Mouse (Mus musculus) ES-Bruce4 (cell line): ENCODE measurements around the gene Gabrd. TPM values are rescaled to one million over a fixed set of nuclear protein-coding genes. Genes with fewer than 3 reads are reported as not detected.

ENCODE experiments used
- H3K27ac ChIP-seq: 2 replicates; pipeline ENCODE4 v1.5.1; 2012; ENCODE audit warnings: low read length, inconsistent platforms; ENCODE audit not compliant: insufficient read depth
- H3K27me3 ChIP-seq: 2 replicates; pipeline ENCODE4 v1.6.1; 2012; ENCODE audit warnings: mild to moderate bottlenecking, low read length, inconsistent platforms; ENCODE audit not compliant: control insufficient read depth, poor library complexity, insufficient read depth, severe bottlenecking
- H3K36me3 ChIP-seq: 2 replicates; pipeline ENCODE4 v1.6.1; 2012; ENCODE audit warnings: inconsistent platforms, mild to moderate bottlenecking, low read length, moderate library complexity; ENCODE audit not compliant: control insufficient read depth, poor library complexity, insufficient read depth, severe bottlenecking
- H3K4me1 ChIP-seq: one replicate; pipeline ENCODE4 v1.8.1; 2011; ENCODE audit warnings: low read length; ENCODE audit not compliant: control insufficient read depth, insufficient read depth
- H3K4me3 ChIP-seq: 2 replicates; pipeline ENCODE4 v1.5.1; 2011; ENCODE audit warnings: low read depth, mild to moderate bottlenecking, low read length
- H3K9ac ChIP-seq: 2 replicates; pipeline ENCODE4 v1.6.1; 2012; ENCODE audit warnings: low read depth, mild to moderate bottlenecking, inconsistent platforms; ENCODE audit not compliant: poor library complexity, severe bottlenecking
- H3K9me3 ChIP-seq: replicated peaks from 2 replicates; pipeline ENCODE4 v1.6.1; 2012; ENCODE audit warnings: mild to moderate bottlenecking, low read length, inconsistent platforms; ENCODE audit not compliant: control insufficient read depth, poor library complexity, insufficient read depth, severe bottlenecking
- CTCF ChIP-seq: IDR thresholded peaks from one replicate; pipeline ENCODE4 v1.8.1; 2011; ENCODE audit warnings: low read depth, low read length
- EP300 ChIP-seq: IDR thresholded peaks from 2 replicates; pipeline ENCODE4 v1.6.1; 2011; ENCODE audit warnings: low read depth, low read length; ENCODE audit not compliant: insufficient read depth
- POLR2A ChIP-seq: IDR thresholded peaks from one replicate; pipeline ENCODE4 v1.8.1; 2011; ENCODE audit warnings: low read length; ENCODE audit not compliant: insufficient read depth
- polyA plus RNA-seq: library from polyadenylated mRNA; stranded (reverse); fragments of >200 nt; gene quantifications from 2 replicates; pipeline ENCODE4 v1.2.4, GENCODE M21; 2011; ENCODE audit warnings: low read depth; ENCODE audit not compliant: missing spikeins, insufficient read depth, insufficient read length

Gene Gabrd
- polyA plus RNA-seq, 1 experiment = not detected

DNA sequence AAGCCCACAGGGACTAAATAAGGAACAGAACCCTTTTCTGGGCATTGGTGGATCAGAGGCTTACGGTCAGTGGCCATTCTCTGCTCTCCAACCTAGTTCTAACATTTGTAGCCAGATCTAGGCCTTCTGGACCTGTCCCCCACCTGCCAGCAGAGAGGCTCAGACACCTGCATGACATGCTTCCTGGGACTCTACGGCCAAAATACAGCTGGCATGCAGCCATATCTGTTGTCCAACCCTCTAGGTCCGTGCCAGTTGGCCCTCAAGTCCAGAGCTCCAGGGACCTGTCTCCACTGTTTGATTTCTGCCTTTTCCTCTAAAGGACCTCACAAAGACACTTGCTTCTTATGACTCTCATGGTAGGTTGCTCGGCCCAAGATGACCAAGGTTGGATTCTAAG lies 1.2 kb downstream of the Gabrd start:
- Histone ChIP-seq H3K9ac (no peak overlapping the region), H3K36me3 (no peaks in the 10 kb centered on the region), H3K27me3 (no peaks in the 10 kb centered on the region), H3K27ac (no peak overlapping the region), H3K9me3 (no peaks in the 10 kb centered on the region), H3K4me1 (no peaks in the 10 kb centered on the region), H3K4me3 (no peak overlapping the region)
- TF ChIP-seq CTCF (no peak), POLR2A (no peak), EP300 (no peak)

DNA sequence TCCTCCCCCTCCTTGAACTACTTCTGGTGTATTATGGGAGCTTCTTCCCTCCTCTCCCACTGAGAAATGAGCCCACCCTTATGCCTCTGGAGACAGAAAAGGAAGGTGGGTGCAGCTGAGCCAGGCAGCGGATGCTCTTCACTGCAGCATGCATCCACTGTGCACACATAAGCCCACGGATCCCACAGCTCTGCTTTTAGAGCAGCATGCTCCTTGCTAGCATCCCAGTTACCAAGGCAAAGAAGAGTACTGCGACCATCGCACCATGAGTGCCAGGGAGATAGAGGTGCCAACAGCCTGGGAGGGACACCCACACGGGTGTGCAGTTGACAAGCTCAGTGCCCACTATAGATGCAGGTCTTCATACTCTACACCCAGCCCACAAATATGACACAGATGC lies 2.4 kb downstream of the Gabrd start:
- H3K27ac ChIP-seq = no peak overlapping the region
- no peak overlapping the region for H3K4me3 ChIP-seq
- no peaks in the 10 kb centered on the region for H3K9me3 ChIP-seq
- H3K36me3 ChIP-seq = no peaks in the 10 kb centered on the region
- H3K9ac ChIP-seq = no peak overlapping the region
- no peak for TF ChIP-seq EP300
- TF ChIP-seq POLR2A = no peak
- no peak for TF ChIP-seq CTCF
- no peaks in the 10 kb centered on the region for H3K4me1 ChIP-seq
- H3K27me3 ChIP-seq = no peaks in the 10 kb centered on the region

GRCm38 (mm10) chr4:155387166-155387565 lies 10.7 kb downstream of the Gabrd start:
- TF ChIP-seq POLR2A = no peak
- no peak for TF ChIP-seq EP300

DNA sequence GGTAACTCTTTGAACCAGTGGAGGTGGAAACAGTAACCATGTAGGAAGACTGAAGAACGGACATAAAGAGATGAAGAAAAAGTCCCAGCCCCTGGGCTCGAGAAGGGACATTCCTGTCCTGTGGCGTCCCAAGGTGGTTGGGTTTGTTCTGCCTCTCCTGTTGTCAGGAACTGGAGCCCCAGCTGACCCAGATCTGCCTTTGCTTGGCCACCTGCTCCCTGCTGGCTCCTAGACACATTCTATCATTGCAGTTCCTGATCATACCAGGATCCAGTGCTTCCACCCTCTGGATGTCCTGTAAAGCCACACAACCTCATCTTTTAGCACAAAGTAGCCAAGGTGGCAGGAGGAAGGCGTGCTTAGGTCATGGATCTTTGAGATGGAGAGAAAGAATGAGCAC lies 14.6 kb downstream of the Gabrd start:
- Histone ChIP-seq H3K9me3 (no peaks in the 10 kb centered on the region), H3K9ac (no peak overlapping the region), H3K4me3 (no peak overlapping the region), H3K4me1 (no peaks in the 10 kb centered on the region), H3K27me3 (no peaks in the 10 kb centered on the region), H3K27ac (no peak overlapping the region), H3K36me3 (no peaks in the 10 kb centered on the region)
- TF ChIP-seq CTCF (no peak), POLR2A (no peak), EP300 (no peak)

More at GRCm38 (mm10) chr4:155387166-155387565, 10.7 kb downstream of the Gabrd start:
- no peak overlapping the region for H3K4me3 ChIP-seq
- H3K27ac ChIP-seq = no peak overlapping the region
- no peaks in the 10 kb centered on the region for H3K36me3 ChIP-seq
- H3K9me3 ChIP-seq = no peaks in the 10 kb centered on the region
- no peaks in the 10 kb centered on the region for H3K27me3 ChIP-seq
- H3K4me1 ChIP-seq = no peaks in the 10 kb centered on the region
- no peak overlapping the region for H3K9ac ChIP-seq

DNA sequence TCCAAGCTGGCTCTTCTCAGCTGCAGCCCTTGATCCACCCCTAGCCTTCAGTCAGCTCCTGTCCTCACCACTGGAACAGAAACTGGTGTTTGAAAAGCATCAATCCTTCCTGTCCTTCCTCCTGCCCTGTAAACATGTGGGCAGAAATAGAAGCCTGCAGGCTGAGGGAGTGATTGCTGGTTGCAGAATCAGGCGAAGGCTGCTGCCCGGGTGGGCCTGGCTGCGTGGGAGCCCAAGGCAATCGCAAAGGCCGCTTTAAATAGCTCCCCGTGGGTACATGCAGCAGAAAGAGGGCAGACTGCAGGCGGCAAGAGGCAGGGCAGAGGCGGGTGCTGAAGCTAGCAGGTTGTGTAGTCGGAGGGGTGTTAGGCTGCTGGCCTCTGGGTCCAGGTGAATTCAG lies 15.2 kb downstream of the Gabrd start:
- Histone ChIP-seq H3K27ac (no peak overlapping the region), H3K4me1 (no peaks in the 10 kb centered on the region), H3K36me3 (no peaks in the 10 kb centered on the region), H3K9ac (no peak overlapping the region), H3K4me3 (no peak overlapping the region), H3K27me3 (no peaks in the 10 kb centered on the region), H3K9me3 (no peaks in the 10 kb centered on the region)
- no peak for TF ChIP-seq EP300
- no peak for TF ChIP-seq CTCF
- no peak for TF ChIP-seq POLR2A

DNA sequence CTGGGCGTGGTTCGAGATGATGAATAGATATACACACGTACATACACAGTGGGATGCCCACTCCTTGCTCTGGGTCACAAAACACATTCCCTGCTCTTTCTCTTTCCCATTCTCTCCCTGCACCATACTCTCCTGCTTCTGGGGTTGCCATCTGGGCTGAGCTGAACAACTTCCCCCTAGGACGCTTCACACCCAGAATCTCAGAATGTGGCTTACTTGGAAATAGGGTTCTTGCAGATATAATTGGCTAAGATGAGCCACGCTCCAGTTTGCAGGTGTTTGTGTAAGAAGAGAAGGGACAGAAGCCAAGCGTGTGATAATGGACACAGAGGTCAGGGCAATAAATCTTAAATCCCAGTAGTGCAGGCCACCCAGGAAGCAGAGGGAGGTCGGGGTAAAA lies 15.9 kb downstream of the Gabrd start:
- Histone ChIP-seq H3K27ac (no peak overlapping the region), H3K9me3 (no peaks in the 10 kb centered on the region), H3K4me3 (no peak overlapping the region), H3K4me1 (no peaks in the 10 kb centered on the region), H3K9ac (no peak overlapping the region), H3K27me3 (no peaks in the 10 kb centered on the region), H3K36me3 (no peaks in the 10 kb centered on the region)
- no peak for TF ChIP-seq CTCF
- no peak for TF ChIP-seq POLR2A
- no peak for TF ChIP-seq EP300
